ENCODE assay signal across 14 mouse cellular contexts in genomic region chr3:69792823-69793417, GRCm38 (mm10).
"Had no signal": no experiment of that assay in that cellular context is flagged by ENCODE, and none has a peak within 500 bp of the region (broad histone marks: within the 10 kb centered on the region; RNA-seq: fewer than 3 reads in every experiment).

No protein-coding gene starts in this region.

- H3K36me3 ChIP-seq: limb, embryonic 13.5 days; midbrain, embryonic 13.5 days had no signal

- H3K9ac ChIP-seq: limb, embryonic 13.5 days; liver, embryonic 14.5 days; lung, embryonic 14.5 days; midbrain, embryonic 13.5 days had no signal

- H3K4me2 ChIP-seq: limb, embryonic 13.5 days; lung, embryonic 14.5 days; midbrain, embryonic 13.5 days had no signal

- H3K27ac ChIP-seq: layer of hippocampus, adult 2 months; limb, embryonic 13.5 days; liver, embryonic 14.5 days; midbrain, embryonic 13.5 days had no signal

- H3K4me1 ChIP-seq: limb, embryonic 13.5 days; midbrain, embryonic 13.5 days had no signal

- ATAC-seq: hindbrain, embryonic 16.5 days; inflammation-experienced regulatory T-cells, adult 6 months; intestine, postnatal 0 days; midbrain, embryonic 13.5 days had no signal

- DNase-seq: kidney, adult 9 months; kidney, postnatal 10 days; kidney, postnatal 4 days; left cerebral cortex, postnatal 4 days; lung, embryonic 14.5 days; right cerebral cortex, postnatal 25 days; thymus, postnatal 4 days had no signal

- H3K27me3 ChIP-seq: limb, embryonic 13.5 days; midbrain, embryonic 13.5 days had no signal

- H3K9me3 ChIP-seq: midbrain, embryonic 13.5 days had no signal

- H3K4me3 ChIP-seq: layer of hippocampus, adult 2 months; limb, embryonic 13.5 days; midbrain, embryonic 13.5 days had no signal
